Mouse (Mus musculus) liver, embryonic 13.5 days (tissue): ENCODE data around the gene Olfr791. TPM values are rescaled to one million over a fixed set of nuclear protein-coding genes. Genes with fewer than 3 reads are reported as not detected.

Experiments used
- polyA plus RNA-seq: library from polyadenylated mRNA; unstranded; fragments of >200 nt; fragmentation: Nextera tagmentation; extraction: Ambion mirVana; gene quantifications from 2 replicates; pipeline ENCODE4 v1.2.1, GENCODE M21; 2015

Olfr791 gene
- polyA plus RNA-seq, 1 experiment from 2014 or later = not detected

Other genes starting within 250 kb of the Olfr791 start
- not detected in 2 replicates for gene Olfr780, start 203.7 kb upstream of the Olfr791 start, polyA plus RNA-seq
- not detected in 2 replicates for gene Olfr781, start 192.9 kb upstream of the Olfr791 start, polyA plus RNA-seq
- not detected in 2 replicates for gene Olfr782, start 172.9 kb upstream of the Olfr791 start, polyA plus RNA-seq
- 0.03 TPM in 1 of 2 replicates, not detected in the other for gene Olfr784, start 137.7 kb upstream of the Olfr791 start, polyA plus RNA-seq
- not detected in 2 replicates for gene Olfr785, start 116.4 kb upstream of the Olfr791 start, polyA plus RNA-seq
- not detected in 2 replicates for gene Olfr786, start 94.5 kb upstream of the Olfr791 start, polyA plus RNA-seq
- gene Olfr787, start 59.9 kb upstream of the Olfr791 start, polyA plus RNA-seq = not detected in 2 replicates
- gene Olfr788, start 50.8 kb upstream of the Olfr791 start, polyA plus RNA-seq = not detected in 2 replicates
- not detected in 2 replicates for gene Olfr789, start 37.0 kb upstream of the Olfr791 start, polyA plus RNA-seq
- gene Olfr790, start 23.3 kb upstream of the Olfr791 start, polyA plus RNA-seq = not detected in 2 replicates
- gene Olfr792, start 17.4 kb downstream of the Olfr791 start, polyA plus RNA-seq = not detected in 2 replicates
- not detected in 2 replicates for gene Olfr794, start 45.9 kb downstream of the Olfr791 start, polyA plus RNA-seq
- not detected in 2 replicates for gene Olfr796, start 90.8 kb downstream of the Olfr791 start, polyA plus RNA-seq
- not detected in 2 replicates for gene Olfr798, start 106.1 kb downstream of the Olfr791 start, polyA plus RNA-seq
- gene Olfr799, start 115.7 kb downstream of the Olfr791 start, polyA plus RNA-seq = not detected in 2 replicates
- not detected in 2 replicates for gene Olfr800, start 135.9 kb downstream of the Olfr791 start, polyA plus RNA-seq
- not detected in 2 replicates for gene Olfr801, start 152.1 kb downstream of the Olfr791 start, polyA plus RNA-seq
- gene Olfr802, start 166.4 kb downstream of the Olfr791 start, polyA plus RNA-seq = not detected in 2 replicates
- gene Olfr803, start 172.5 kb downstream of the Olfr791 start, polyA plus RNA-seq = not detected in 2 replicates
- gene Olfr804, start 181.4 kb downstream of the Olfr791 start, polyA plus RNA-seq = not detected in 2 replicates
- gene Olfr805, start 207.6 kb downstream of the Olfr791 start, polyA plus RNA-seq = not detected in 2 replicates
- not detected in 2 replicates for gene Olfr806, start 220.1 kb downstream of the Olfr791 start, polyA plus RNA-seq
- gene Olfr807, start 236.0 kb downstream of the Olfr791 start, polyA plus RNA-seq = not detected in 2 replicates
- not detected in 2 replicates for gene Olfr808, start 243.7 kb downstream of the Olfr791 start, polyA plus RNA-seq